Mouse (Mus musculus): ENCODE data around the gene Trp53.
"Not testable (repeated sequence)": the region's sequence is repeated elsewhere in the genome, so short reads cannot be mapped to it uniquely, and the experiment has no call there.

Trp53 gene

GRCm38 (mm10) chr11:69603516-69603915 is 23.4 kb downstream of the Trp53 start:
- no peak for DNase-seq

- no peak for DNase-seq
Observed at GRCm38 (mm10) chr11:69604347-69604746, 24.2 kb downstream of the Trp53 start.

DNA sequence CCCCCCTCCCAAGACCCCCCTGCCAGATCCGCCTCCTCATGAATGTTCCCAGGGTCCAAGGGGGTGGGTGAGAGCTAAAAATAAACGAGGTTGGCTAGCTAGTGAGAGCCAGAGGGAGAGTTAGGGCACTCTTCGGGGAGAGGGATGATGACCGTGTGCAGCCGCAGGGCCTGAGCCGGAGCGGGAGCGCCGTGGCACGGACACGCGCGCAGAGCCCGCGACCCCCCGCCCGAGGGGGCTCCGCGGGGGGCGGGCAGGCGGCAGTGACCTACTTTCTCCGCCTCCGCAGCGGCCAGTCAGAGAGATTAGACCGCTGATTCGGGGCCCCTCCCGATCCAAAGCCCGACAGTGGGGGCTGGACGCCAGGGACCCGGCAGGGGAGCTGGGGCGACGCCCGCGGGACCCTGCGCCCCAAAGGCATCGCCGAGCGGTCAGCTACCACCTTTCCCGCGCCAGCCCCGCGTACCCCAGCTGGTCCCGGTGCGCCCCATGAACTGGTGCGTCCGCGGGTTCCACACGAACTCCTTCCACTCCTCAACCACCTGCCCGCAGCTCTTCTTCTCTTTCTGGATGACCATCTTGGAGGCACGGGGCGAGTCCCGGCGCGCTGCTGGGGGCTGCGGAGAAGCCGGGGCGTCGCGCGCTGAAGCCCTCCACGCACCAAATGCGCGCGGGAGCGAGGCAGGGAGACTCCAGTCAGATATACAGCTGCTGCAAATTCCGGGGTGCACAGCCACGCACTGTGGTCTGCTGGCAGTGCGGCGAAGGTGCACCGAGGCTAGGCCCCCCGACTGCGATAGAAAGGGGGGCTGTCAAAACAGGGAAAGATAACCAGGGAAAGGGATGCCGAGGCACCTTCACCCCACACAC is 24.9 kb downstream of the Trp53 start:
- DNase-seq, result peak; percentile 44

GRCm38 (mm10) chr11:69605726-69606490 is 25.7 kb downstream of the Trp53 start, which contains the start of gene Atp1b2:
TSS of gene Atp1b2 (minus strand) at chr11:69605942.
- DNase-seq, result peak; percentile 78

DNA sequence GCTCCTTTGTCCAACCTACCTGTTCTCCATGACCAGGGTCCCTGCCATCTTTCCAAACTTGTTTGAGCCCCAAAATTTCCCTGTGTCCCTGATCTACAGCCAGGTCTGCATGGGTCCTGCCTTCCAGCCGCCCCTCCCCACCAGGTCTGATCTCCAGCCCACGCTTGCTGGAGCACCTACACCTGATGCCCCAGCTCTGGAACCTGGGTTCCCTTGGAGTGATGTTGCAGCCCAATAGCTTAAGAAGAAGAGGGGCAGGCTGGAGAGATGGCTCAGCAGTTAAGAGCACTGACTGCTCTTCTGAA is 26.3 kb downstream of the Trp53 start:
- no peak for DNase-seq

GRCm38 (mm10) chr11:69606832-69607231 is 26.7 kb downstream of the Trp53 start:
- DNase-seq, result no peak

DNA sequence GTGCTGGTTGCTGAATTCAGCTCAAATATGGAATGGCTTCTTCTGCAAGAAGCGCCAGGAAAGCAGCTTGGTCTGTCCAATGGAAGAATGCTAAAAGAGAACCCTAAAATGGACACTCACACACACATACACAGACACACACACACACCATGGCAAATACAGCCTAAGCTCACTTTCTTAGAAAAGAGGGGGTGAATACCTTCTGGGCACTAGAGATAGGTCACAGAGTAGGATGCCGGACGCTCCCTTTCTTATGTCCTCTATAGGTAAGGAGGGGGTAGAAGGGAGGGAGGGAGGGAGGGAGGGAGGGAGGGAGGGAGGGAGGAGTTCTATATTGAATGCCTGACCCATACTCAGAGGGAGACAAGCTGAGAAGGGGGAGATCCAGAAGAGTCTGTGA is 28.4 kb downstream of the Trp53 start:
- DNase-seq, result no peak

GRCm38 (mm10) chr11:69609416-69609815 is 29.3 kb downstream of the Trp53 start:
- DNase-seq, result no peak

DNA sequence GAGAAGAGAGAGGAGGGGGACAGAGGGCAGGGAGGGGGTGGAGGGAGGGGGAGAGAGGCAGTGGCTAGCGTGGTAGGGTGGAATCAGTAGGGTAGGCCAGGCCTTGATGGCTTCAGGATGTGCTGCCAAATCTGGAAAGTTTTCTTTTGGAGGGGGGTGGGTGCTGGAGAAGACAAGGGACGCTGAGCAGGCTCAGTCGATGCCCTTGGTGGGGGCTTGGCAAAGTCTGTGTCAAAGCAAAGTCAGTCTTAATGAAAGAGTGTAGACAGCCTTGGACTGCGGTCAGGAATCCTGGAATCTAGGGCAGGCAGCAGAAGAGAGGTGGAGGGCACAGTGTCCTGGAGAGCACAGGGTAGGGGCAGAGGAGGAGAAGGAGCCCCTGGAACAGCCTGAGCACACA is 30.7 kb downstream of the Trp53 start:
- DNase-seq, result no peak

- DNase-seq, result peak; percentile 81
Observed at GRCm38 (mm10) chr11:69613553-69614256, 33.5 kb downstream of the Trp53 start.

- DNase-seq, result not testable (repeated sequence)
Observed at GRCm38 (mm10) chr11:69614257-69614588, 34.1 kb downstream of the Trp53 start.

- DNase-seq, result no peak
Observed at GRCm38 (mm10) chr11:69616781-69617180, 36.6 kb downstream of the Trp53 start.

- no peak for DNase-seq
Observed at GRCm38 (mm10) chr11:69617805-69618204, 37.6 kb downstream of the Trp53 start, which contains the start of gene Shbg. TSS of gene Shbg (minus strand) at chr11:69617905.

- no peak for DNase-seq
Observed at GRCm38 (mm10) chr11:69620394-69621081, 40.4 kb downstream of the Trp53 start.

DNA sequence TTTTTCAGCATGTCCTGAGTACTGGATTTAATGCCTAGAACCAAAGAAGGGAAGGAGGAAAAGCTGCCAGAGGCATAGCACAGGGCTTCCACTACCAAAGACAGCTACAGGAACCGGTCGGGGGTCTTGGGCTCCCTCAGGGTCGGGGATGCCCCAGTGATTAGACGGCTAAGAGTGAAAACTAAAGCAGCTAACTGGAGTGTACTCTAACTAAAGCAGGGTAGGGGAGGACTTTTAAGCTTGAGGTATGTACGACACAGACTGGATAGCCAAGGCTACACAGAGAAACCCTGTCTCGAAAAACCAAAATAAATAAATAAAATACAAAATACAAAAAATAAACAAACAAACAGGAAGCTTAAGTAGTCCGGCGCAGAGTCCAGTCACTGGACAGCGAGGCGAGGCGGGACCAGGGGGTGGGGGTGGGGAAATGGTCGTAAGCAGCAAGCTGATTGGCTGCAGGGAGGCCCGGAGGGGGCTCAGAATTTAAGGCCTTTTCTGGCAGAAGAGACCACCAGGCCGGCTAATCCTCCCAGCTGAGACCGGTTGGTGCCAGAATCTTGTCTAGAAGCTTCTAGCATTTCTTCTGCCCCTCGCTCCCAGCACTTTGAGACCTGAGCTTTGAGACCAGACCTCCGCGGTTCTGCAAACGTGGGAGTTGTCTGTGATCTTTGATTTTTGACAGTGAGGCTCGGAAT is 41.6 kb downstream of the Trp53 start, which contains the start of gene Sat2:
Sat2 (plus strand) TSS at position 454 of the 698 bp plus-strand sequence.
- DNase-seq, result peak; percentile 44

DNA sequence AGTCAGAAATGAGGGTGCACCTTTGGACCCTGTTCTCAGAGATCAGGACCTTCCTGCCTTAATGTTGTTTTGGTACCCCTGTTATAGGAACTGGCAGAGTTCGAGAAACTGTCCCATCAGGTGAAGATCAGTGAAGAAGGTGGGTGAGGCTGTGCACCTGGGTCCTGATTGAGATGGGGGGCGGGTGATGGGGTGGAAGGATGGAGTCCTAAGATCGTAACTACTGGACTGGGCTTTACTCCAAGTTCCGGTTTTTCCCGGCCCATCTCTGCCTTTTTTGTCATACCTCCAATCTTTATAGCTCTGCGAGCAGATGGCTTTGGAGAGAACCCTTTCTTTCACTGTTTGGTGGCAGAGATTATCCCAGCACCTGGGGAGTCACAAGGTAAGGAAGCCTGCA is 42.2 kb downstream of the Trp53 start:
- DNase-seq, result no peak

- DNase-seq, result no peak
Observed at GRCm38 (mm10) chr11:69623006-69623405, 42.8 kb downstream of the Trp53 start.

DNA sequence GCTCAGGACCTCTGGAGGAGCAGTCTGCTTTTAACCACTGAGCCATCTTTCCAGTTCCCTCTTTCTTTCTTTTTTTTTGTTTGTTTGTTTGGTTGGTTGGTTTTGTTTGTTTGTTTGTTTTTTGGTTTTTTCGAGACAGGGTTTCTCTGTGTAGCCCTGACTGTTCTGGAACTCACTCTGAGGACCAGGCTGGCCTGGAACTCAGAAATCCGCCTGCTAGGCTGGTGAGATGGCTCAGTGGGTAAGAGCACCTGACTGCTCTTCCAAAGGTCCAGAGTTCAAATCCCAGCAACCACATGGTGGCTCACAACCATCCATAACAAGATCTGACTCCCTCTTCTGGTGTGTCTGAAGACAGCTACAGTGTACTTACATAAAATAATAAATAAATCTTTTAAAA is 44.2 kb downstream of the Trp53 start:
- not testable (repeated sequence) for DNase-seq

DNA sequence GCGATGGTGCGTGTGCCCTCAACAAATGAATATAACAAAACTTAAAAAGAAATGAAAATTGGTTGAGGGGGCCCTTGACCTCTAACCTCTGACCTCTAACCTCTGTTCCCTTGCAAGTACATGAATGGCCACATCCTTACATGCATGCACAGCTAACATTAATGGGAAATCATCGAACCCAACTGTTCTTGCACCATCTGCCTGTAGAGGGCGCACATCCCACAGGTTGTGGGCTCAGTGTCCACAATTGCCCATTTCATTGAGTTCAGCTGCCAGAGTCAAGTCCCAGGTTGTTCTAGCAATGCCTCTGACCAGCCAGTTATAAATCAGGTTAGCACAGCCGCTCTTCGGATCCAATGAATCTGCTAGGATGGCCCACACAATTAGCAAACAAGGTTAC is 48.1 kb downstream of the Trp53 start:
- peak; percentile 65 for DNase-seq

DNA sequence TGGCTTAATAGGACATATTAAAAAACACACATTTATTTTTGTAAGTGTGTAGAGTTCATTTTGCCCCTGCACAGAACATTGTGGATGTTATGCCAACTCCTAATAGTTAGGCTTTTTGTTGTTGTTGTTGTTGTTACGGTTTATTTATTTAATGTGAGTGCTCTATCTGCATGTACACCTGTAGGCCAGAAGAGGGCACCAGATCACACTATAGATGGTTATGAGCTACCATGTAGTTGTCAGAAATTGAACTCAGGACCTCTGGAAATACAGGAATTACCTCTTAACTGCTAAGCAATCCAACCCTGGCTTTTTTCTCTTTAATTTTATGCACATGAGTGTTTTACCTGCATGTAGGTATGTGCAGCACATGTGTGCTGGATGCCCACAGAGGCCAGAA is 49.6 kb downstream of the Trp53 start:
- DNase-seq, result no peak

DNA sequence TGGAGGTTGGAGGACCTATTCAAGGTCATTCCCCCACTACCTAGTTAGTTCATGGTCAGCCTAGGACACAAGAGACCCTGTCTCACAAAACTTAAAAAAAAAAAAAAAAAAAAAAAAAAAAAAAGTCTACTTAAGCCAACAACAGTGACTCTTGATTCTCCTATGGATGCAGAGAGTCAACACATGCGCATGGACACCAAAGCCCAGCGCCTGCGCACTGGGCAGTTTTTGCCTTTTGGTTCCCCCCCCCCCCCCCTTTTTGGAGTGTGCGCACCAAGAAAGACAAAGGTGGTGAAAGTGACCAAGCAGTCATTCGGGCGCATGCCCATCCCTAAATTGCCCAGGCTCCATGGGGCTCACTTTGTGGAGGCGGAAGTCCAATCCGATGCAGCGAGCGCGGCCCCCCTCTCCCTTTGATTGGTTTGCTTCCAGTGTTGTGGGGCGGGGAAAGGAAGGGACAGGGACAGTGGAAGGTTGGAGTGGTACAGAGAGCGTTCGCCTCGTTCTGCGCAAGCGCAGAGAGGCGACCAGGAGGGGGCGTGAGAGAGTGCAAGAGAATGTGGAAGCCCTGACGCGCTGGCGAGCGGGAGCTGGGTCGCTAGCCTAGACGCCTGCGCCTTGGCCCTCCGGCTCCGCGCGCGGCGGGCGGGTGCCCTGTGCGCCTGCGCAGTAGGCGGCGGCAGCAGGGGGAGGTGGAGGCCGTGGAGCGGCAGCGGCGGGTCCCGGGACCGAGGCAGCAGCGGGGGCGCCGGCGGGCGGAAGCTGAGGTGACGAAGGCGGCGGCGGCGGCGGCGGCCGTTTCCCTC is 52.3 kb downstream of the Trp53 start, which contains the start of gene Fxr2:
Fxr2 (plus strand) TSS at position 707 of the 806 bp plus-strand sequence.
- DNase-seq, result peak; percentile 100
